Mouse (Mus musculus) cortical plate, adult 2 months (tissue): ENCODE results near the gene Prr15.

ENCODE experiments used
- CTCF ChIP-seq: fragments of 200-500 bp; IDR thresholded peaks from 2 replicates; pipeline ENCODE4 v1.5.1; 2011; ENCODE audit warnings: mild to moderate bottlenecking, control low read depth, low read length; ENCODE audit not compliant: insufficient read depth; ENCODE audit errors: extremely low read depth
- POLR2A ChIP-seq: fragments of 200-500 bp; IDR thresholded peaks from 2 replicates; pipeline ENCODE4 v1.6.1; 2011; ENCODE audit warnings: mild to moderate bottlenecking, low read length, control low read depth; ENCODE audit not compliant: insufficient read depth; ENCODE audit errors: extremely low read depth

GRCm38 (mm10) chr6:54283299-54283698 is 42.3 kb upstream of the Prr15 start:
- no peak for TF ChIP-seq CTCF
- no peak for TF ChIP-seq POLR2A
